17 mouse cellular contexts compared by ENCODE assay signal in genomic region chr4:106497776-106498470, GRCm38 (mm10). TPM values are rescaled to one million over a fixed set of nuclear protein-coding genes. Genes with fewer than 3 reads are reported as not detected.
DNase-seq lines count a peak whose midpoint lies in the region; ATAC-seq lines count a peak whose summit lies in the region.
"Had no signal": no experiment of that assay in that cellular context is flagged by ENCODE, and none has a peak within 500 bp of the region (broad histone marks: within the 10 kb centered on the region; RNA-seq: fewer than 3 reads in every experiment).

No protein-coding gene starts in this region.

- no peak overlapping the region for H3K4me3 ChIP-seq in hindbrain, embryonic 11.5 days (ENCODE audit: low read depth, low read length)
- no peak overlapping the region for H3K4me3 ChIP-seq in hindbrain, embryonic 14.5 days (replicated peaks; ENCODE audit: low read length)
- H3K4me3 ChIP-seq in midbrain, embryonic 11.5 days (ENCODE audit: low read depth, low read length) = no peak overlapping the region
- no peak overlapping the region for H3K4me3 ChIP-seq in midbrain, embryonic 14.5 days (replicated peaks; ENCODE audit: low read depth, low read length)
- no peak overlapping the region for H3K4me3 ChIP-seq in embryonic facial prominence, embryonic 15.5 days (replicated peaks)
- H3K4me3 ChIP-seq: heart, embryonic 13.5 days had no signal

- ATAC-seq in hindbrain, embryonic 11.5 days (ENCODE audit: low FRiP score) = peak; percentile 27; the same call in 1 of the 2 replicates
- ATAC-seq in hindbrain, embryonic 14.5 days (ENCODE audit: low FRiP score) = no peak
- peak; percentile 13; the same call in 1 of the 2 replicates for ATAC-seq in midbrain, embryonic 11.5 days (ENCODE audit: low FRiP score)
- ATAC-seq in midbrain, embryonic 14.5 days (ENCODE audit: low FRiP score, low TSS enrichment) = no peak
- peak; percentile 58 for ATAC-seq in embryonic facial prominence, embryonic 15.5 days (ENCODE audit: insufficient number of reproducible peaks, low FRiP score, low TSS enrichment, low read depth)

- WGBS in hindbrain, embryonic 11.5 days = 55% methylated on average over 7 of the region's 8 CpGs
- 62% methylated on average over 8 of the region's 8 CpGs for WGBS in hindbrain, embryonic 14.5 days
- 63% methylated on average over 8 of the region's 8 CpGs for WGBS in midbrain, embryonic 11.5 days
- WGBS in midbrain, embryonic 14.5 days = 59% methylated on average over 8 of the region's 8 CpGs
- 38% methylated on average over 8 of the region's 8 CpGs for WGBS in embryonic facial prominence, embryonic 15.5 days

- no peak overlapping the region for H3K4me2 ChIP-seq in hindbrain, embryonic 11.5 days (replicated peaks; ENCODE audit: low read depth, low read length)
- H3K4me2 ChIP-seq in hindbrain, embryonic 14.5 days (replicated peaks) = no peak overlapping the region
- no peak overlapping the region for H3K4me2 ChIP-seq in midbrain, embryonic 11.5 days
- no peak overlapping the region for H3K4me2 ChIP-seq in midbrain, embryonic 14.5 days (ENCODE audit: low read length)
- H3K4me2 ChIP-seq in embryonic facial prominence, embryonic 15.5 days (replicated peaks) = no peak overlapping the region
- H3K4me2 ChIP-seq: heart, embryonic 13.5 days; liver, embryonic 11.5 days had no signal

- intact Hi-C loops in left cerebral cortex, postnatal 14 days (cut with DNase I) = no loop called here

- no peaks in the 10 kb centered on the region for H3K9me3 ChIP-seq in hindbrain, embryonic 11.5 days (ENCODE audit: control insufficient read depth, low read length)
- H3K9me3 ChIP-seq in hindbrain, embryonic 14.5 days (ENCODE audit: control insufficient read depth, low read length) = no peaks in the 10 kb centered on the region
- H3K9me3 ChIP-seq in midbrain, embryonic 11.5 days (ENCODE audit: control insufficient read depth, low read length) = no peaks in the 10 kb centered on the region
- H3K9me3 ChIP-seq in midbrain, embryonic 14.5 days (ENCODE audit: control insufficient read depth, low read length) = no peaks in the 10 kb centered on the region
- H3K9me3 ChIP-seq in embryonic facial prominence, embryonic 15.5 days (replicated peaks) = no peaks in the 10 kb centered on the region
- H3K9me3 ChIP-seq: heart, embryonic 13.5 days had no signal

- no peaks in the 10 kb centered on the region for H3K36me3 ChIP-seq in hindbrain, embryonic 11.5 days (ENCODE audit: control insufficient read depth, insufficient read depth, low read length)
- no peaks in the 10 kb centered on the region for H3K36me3 ChIP-seq in hindbrain, embryonic 14.5 days (replicated peaks; ENCODE audit: control insufficient read depth, insufficient read depth)
- H3K36me3 ChIP-seq in midbrain, embryonic 11.5 days (ENCODE audit: control insufficient read depth, insufficient read depth, low read length) = no peaks in the 10 kb centered on the region
- no peaks in the 10 kb centered on the region for H3K36me3 ChIP-seq in midbrain, embryonic 14.5 days (ENCODE audit: control insufficient read depth, insufficient read depth, low read length)
- no peaks in the 10 kb centered on the region for H3K36me3 ChIP-seq in embryonic facial prominence, embryonic 15.5 days
- H3K36me3 ChIP-seq: heart, embryonic 13.5 days had no signal

- H3K4me1 ChIP-seq in hindbrain, embryonic 11.5 days (replicated peaks; ENCODE audit: control insufficient read depth, insufficient read depth, low read length) = peaks cover 4% of the 10 kb centered on the region; the same call in 1 of the 2 replicates
- H3K4me1 ChIP-seq in hindbrain, embryonic 14.5 days (replicated peaks; ENCODE audit: control insufficient read depth, insufficient read depth, low read length) = 0 out of 2 replicates have a peak, but pooled peaks cover 9% of the 10 kb centered on the region
- H3K4me1 ChIP-seq in midbrain, embryonic 11.5 days (ENCODE audit: control insufficient read depth, insufficient read depth, low read length) = 0 out of 2 replicates have a peak, but pooled peaks cover 4% of the 10 kb centered on the region
- 0 out of 2 replicates have a peak, but pooled peaks cover 5% of the 10 kb centered on the region for H3K4me1 ChIP-seq in midbrain, embryonic 14.5 days (ENCODE audit: control insufficient read depth, insufficient read depth, low read length)
- H3K4me1 ChIP-seq in embryonic facial prominence, embryonic 15.5 days = peaks cover 21% of the 10 kb centered on the region
- H3K4me1 ChIP-seq: heart, embryonic 13.5 days had no signal

- DNase-seq in hindbrain, embryonic 11.5 days (ENCODE audit: low spot score) = peak; percentile 9
- DNase-seq in hindbrain, embryonic 14.5 days (ENCODE audit: low spot score) = no peak
- DNase-seq in midbrain, embryonic 11.5 days (ENCODE audit: low spot score, missing footprints) = peak; percentile 56
- no peak for DNase-seq in midbrain, embryonic 14.5 days
- peak; percentile 13 for DNase-seq in retina, embryonic 14.5 days (ENCODE audit: low spot score)
- no peak for DNase-seq in left cerebral cortex, postnatal 14 days (ENCODE audit: low spot score in 2 of 2)
- DNase-seq: cerebellum, adult 18-20 months; heart, postnatal 4 days; thymus, adult 2 months had no signal

- no peaks in the 10 kb centered on the region for H3K27me3 ChIP-seq in hindbrain, embryonic 11.5 days (ENCODE audit: control insufficient read depth, insufficient read depth, low read length)
- no peaks in the 10 kb centered on the region for H3K27me3 ChIP-seq in hindbrain, embryonic 14.5 days (ENCODE audit: control insufficient read depth, insufficient read depth, low read length)
- no peaks in the 10 kb centered on the region for H3K27me3 ChIP-seq in midbrain, embryonic 11.5 days (ENCODE audit: control insufficient read depth, insufficient read depth, low read length)
- no peaks in the 10 kb centered on the region for H3K27me3 ChIP-seq in midbrain, embryonic 14.5 days (ENCODE audit: control insufficient read depth, insufficient read depth, low read length)
- H3K27me3 ChIP-seq in embryonic facial prominence, embryonic 15.5 days = no peaks in the 10 kb centered on the region

- no peak overlapping the region for H3K27ac ChIP-seq in hindbrain, embryonic 11.5 days (ENCODE audit: low read depth, low read length)
- no peak overlapping the region for H3K27ac ChIP-seq in hindbrain, embryonic 14.5 days
- H3K27ac ChIP-seq in midbrain, embryonic 11.5 days (ENCODE audit: low read depth, low read length) = no peak overlapping the region
- H3K27ac ChIP-seq in midbrain, embryonic 14.5 days (replicated peaks; ENCODE audit: low read depth, low read length) = no peak overlapping the region
- no peak overlapping the region for H3K27ac ChIP-seq in embryonic facial prominence, embryonic 15.5 days (replicated peaks)
- H3K27ac ChIP-seq: heart, embryonic 13.5 days had no signal

- no peak overlapping the region for H3K9ac ChIP-seq in hindbrain, embryonic 11.5 days (ENCODE audit: low read depth, low read length)
- H3K9ac ChIP-seq in hindbrain, embryonic 14.5 days = no peak overlapping the region
- H3K9ac ChIP-seq in midbrain, embryonic 11.5 days (ENCODE audit: low read length) = no peak overlapping the region
- no peak overlapping the region for H3K9ac ChIP-seq in midbrain, embryonic 14.5 days (replicated peaks; ENCODE audit: low read length)
- H3K9ac ChIP-seq in embryonic facial prominence, embryonic 15.5 days = no peak overlapping the region
- H3K9ac ChIP-seq: heart, embryonic 13.5 days had no signal

RNA-seq across cellular contexts. Expression of gene Bsnd, which starts 5.8 kb away (rescaled TPM):
- polyA plus RNA-seq in hindbrain, embryonic 11.5 days (2014; fragmentation: Nextera tagmentation; extraction: Ambion mirVana) = not detected in 2 replicates
- polyA plus RNA-seq in hindbrain, embryonic 14.5 days (2014; fragmentation: Nextera tagmentation; extraction: Ambion mirVana) = not detected in 2 replicates
- not detected in 2 replicates for polyA plus RNA-seq in midbrain, embryonic 11.5 days (2014; fragmentation: Nextera tagmentation; extraction: Ambion mirVana)
- polyA plus RNA-seq in midbrain, embryonic 14.5 days (2014; fragmentation: Nextera tagmentation; extraction: Ambion mirVana) = not detected in 2 replicates
- polyA plus RNA-seq in embryonic facial prominence, embryonic 15.5 days (2015; fragmentation: Nextera tagmentation; extraction: Ambion mirVana) = 0.05 and 0.11 TPM in 2 replicates
- not detected for total RNA-seq in left cerebral cortex, postnatal 14 days (2021)
- total RNA-seq: adrenal gland, adult 18-20 months; heart, postnatal 4 days; layer of hippocampus, adult 18-20 months; left cerebral cortex, adult 18-20 months had no signal
- polyA plus RNA-seq: heart, embryonic 13.5 days; liver, embryonic 11.5 days; lung, embryonic 16.5 days; small intestine, adult 2 months had no signal

RNA-seq across cellular contexts. Expression of gene Pcsk9, which starts 33.8 kb away (rescaled TPM):
- polyA plus RNA-seq in hindbrain, embryonic 11.5 days (2014; fragmentation: Nextera tagmentation; extraction: Ambion mirVana) = 0.68 and 0.81 TPM in 2 replicates
- 1.7 and 3.4 TPM in 2 replicates for polyA plus RNA-seq in hindbrain, embryonic 14.5 days (2014; fragmentation: Nextera tagmentation; extraction: Ambion mirVana)
- 1.1 and 1.4 TPM in 2 replicates for polyA plus RNA-seq in midbrain, embryonic 11.5 days (2014; fragmentation: Nextera tagmentation; extraction: Ambion mirVana)
- polyA plus RNA-seq in midbrain, embryonic 14.5 days (2014; fragmentation: Nextera tagmentation; extraction: Ambion mirVana) = 4.1 and 4.4 TPM in 2 replicates
- 4.7 and 5.9 TPM in 2 replicates for polyA plus RNA-seq in embryonic facial prominence, embryonic 15.5 days (2015; fragmentation: Nextera tagmentation; extraction: Ambion mirVana)
- 1 to 10 TPM; 2.7 to 2.8 TPM for total RNA-seq in left cerebral cortex, postnatal 14 days (2021)
- total RNA-seq: adrenal gland, adult 18-20 months; heart, postnatal 4 days had no signal

Comparison
In these comparisons a context has a peak if more than half of its experiments do, and no peak if none do; other contexts are left out.
1. ATAC-seq: peak in hindbrain, embryonic 11.5 days (single experiment), midbrain, embryonic 11.5 days (single experiment) and embryonic facial prominence, embryonic 15.5 days (single experiment); none in hindbrain, embryonic 14.5 days (single experiment) and midbrain, embryonic 14.5 days (single experiment).
2. DNase-seq: peak in hindbrain, embryonic 11.5 days (single experiment), midbrain, embryonic 11.5 days (single experiment) and retina, embryonic 14.5 days (single experiment); none in hindbrain, embryonic 14.5 days (single experiment), midbrain, embryonic 14.5 days (single experiment) and left cerebral cortex, postnatal 14 days (0 of 2).